Mouse (Mus musculus) ES-E14 (cell line): ENCODE measurements around the gene Mpnd.

Experiments used
- CHD2 ChIP-seq: IDR thresholded peaks from 2 replicates; pipeline ENCODE4 v1.6.1; 2014; ENCODE audit warnings: mild to moderate bottlenecking, low read depth, low read length, inconsistent platforms
- HCFC1 ChIP-seq: IDR thresholded peaks from 2 replicates; pipeline ENCODE4 v1.6.1; 2012; ENCODE audit warnings: low read length, inconsistent platforms, borderline replicate concordance; ENCODE audit not compliant: insufficient read depth
- MAFK ChIP-seq: IDR thresholded peaks from 2 replicates; pipeline ENCODE4 v1.6.1; 2014; ENCODE audit warnings: mild to moderate bottlenecking, low read depth, low read length, inconsistent platforms; ENCODE audit not compliant: insufficient read depth
- ZC3H11A ChIP-seq: IDR thresholded peaks from 2 replicates; pipeline ENCODE4 v1.6.1; 2012; ENCODE audit warnings: low read depth, mild to moderate bottlenecking, inconsistent platforms, low read length, borderline replicate concordance
- ZNF384 ChIP-seq: IDR thresholded peaks from 2 replicates; pipeline ENCODE4 v1.6.1; 2012; ENCODE audit warnings: low read depth, low read length, inconsistent platforms

DNA sequence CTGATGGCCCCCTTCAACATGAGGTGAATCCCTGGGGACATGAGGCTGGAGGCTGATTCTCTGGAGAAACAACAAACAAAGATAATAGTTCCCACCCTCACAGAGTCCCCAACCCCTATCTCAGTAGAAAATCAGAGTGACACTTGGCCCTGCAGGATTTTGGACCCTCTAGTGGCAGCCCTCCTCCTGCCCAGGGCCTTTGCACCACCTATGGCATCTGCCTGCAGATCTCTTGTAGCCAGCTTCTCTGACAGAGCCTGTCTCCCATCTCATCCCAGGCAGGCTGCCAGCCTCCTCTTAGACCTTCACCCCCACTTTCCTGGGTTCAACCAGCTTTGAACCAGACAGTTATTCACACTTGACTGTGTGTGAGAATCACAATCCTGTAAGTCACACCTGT, 44.7 kb upstream of the Mpnd start:
- TF ChIP-seq ZNF384, result no peak
- TF ChIP-seq HCFC1, result no peak
- no peak for TF ChIP-seq CHD2
- TF ChIP-seq ZC3H11A, result no peak
- no peak for TF ChIP-seq MAFK
